Mouse (Mus musculus) induced T-regulatory cell, adult 2 months (primary cell): ENCODE data around the gene 1600012H06Rik.
"Not testable (repeated sequence)": the region's sequence is repeated elsewhere in the genome, so short reads cannot be mapped to it uniquely, and the experiment has no call there.

Experiments used
- DNase-seq: peaks from one replicate; pipeline ENCODE4 v3.0.0-alpha.2; 2012; ENCODE audit warnings: low read depth

The 1600012H06Rik gene

DNA sequence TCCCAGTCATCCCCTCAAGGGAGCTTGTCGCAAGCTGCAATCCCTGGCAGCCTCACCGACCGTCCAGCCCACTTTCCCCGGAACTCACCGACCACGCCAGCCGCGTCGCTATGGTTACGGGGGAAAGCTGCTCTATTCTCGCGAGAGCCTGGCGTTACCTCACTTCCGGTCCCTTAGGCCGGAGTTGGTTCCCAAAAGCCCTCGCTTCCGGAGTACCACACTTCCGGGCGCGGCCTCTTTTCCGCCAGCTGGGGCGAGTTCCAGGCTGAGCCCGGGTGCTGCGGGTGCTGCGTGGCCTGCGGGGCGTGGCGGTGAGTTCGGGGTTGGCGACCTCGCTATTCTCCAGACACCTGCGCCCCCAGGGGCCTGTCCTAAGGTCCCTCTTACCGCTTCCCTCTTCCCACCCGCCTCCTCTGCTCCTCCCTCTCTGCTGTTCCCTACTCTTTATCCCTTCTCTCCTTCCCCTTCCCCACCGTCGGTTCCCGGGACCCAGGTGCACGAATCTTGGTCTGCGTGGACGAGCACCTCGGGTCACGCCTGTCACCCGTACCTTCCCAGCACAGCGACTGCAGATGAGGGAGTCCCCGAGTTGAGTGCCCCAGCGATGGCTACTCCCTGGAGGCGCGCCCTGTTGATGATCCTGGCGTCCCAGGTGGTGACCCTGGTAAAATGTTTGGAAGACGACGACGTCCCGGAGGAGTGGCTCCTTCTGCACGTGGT, at the start of gene 1600012H06Rik, which contains the start of gene Wdr27:
TSS of gene 1600012H06Rik (plus strand) at position 176 of the 720 bp plus-strand sequence.
TSS of gene Wdr27 (minus strand) at position 150 of the 720 bp plus-strand sequence.
- DNase-seq, result peak; percentile 100

- peak; percentile 22 for DNase-seq
These were observed 47.9 kb upstream of the 1600012H06Rik start for GRCm38 (mm10) chr17:14895058-14895457.

- DNase-seq, result no peak
These were observed 44.0 kb upstream of the 1600012H06Rik start for GRCm38 (mm10) chr17:14898972-14899371.

DNA sequence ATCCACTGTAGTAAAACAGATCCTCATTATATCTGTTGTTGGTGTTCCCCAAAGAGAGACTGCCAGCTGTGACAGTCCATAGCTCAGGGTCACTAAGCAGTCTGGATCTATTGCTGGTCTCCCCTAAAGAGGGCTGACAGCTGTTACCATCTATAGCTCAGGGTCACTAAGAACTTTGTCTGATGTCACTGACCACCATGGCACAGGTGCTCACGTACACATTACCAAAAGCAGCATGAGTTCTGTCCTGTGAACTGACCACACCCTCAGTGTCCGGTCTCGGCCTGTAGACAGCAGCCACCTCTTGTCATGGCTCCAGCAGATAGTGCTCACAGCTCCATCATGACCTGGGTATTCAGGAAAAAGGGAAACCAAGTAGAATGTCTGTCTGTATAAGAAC, 39.8 kb upstream of the 1600012H06Rik start:
- no peak for DNase-seq

- DNase-seq, result no peak
These were observed 38.8 kb upstream of the 1600012H06Rik start for GRCm38 (mm10) chr17:14904206-14904605.

- DNase-seq, result peak; percentile 73
These were observed 38.2 kb upstream of the 1600012H06Rik start for GRCm38 (mm10) chr17:14904637-14905265.

- DNase-seq, result no peak
These were observed 36.4 kb upstream of the 1600012H06Rik start for GRCm38 (mm10) chr17:14906611-14907010.

DNA sequence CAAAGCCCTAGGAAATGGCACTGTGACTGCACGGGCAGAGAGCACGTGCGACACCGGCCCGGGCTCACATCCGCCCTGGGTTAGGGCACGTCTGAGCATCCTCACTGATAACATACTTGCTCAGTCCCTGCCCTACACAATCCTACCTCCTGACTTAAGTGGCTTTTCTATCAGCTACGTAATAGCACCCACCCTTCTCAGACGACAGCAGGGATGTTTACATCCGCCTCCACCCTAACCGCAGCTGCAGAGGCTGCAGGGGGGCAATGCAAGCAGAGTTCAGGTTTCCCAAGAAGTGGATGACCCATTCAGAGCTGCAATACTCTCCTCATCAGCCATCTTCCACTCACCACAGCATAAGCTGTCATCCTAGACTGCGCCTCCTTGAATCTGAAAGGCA, 35.8 kb upstream of the 1600012H06Rik start:
- peak; percentile 6 for DNase-seq

DNA sequence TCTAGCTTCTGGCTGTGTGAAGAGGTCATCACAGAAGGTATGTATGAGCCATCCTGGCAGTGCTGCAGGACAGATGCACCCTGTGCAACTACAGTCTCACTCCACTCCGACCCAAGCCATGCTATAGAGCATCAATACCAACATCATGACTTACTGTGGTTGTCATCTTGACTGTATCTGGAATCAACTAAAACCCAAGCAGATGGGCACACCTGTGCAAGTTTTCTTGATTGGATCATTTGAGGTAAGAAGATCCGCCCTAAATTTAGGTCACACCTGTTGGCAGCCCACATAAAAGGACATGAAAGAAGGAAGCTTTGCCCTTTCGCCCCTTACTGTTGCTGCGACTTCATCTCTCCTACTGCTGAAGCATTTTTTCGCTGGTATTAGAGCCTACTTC, 33.7 kb upstream of the 1600012H06Rik start:
- no peak for DNase-seq

DNA sequence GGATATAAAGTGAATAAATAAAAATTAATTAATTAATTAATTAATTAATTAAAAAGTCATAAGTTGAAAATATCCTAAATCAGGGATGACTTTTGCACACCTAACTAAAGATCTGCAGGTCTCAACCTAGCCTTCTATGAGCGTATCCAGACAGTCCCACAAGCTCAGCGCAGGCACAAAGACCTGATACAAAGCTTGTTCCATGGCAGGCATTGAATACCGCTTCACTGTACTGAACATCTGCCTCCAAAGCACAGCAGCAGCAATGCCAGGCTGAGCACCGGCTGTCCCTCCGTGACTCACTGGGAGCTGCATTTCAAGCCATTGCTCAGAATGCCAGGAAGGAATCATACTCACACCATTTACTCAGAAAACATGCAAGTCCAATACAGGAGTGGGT, 32.2 kb upstream of the 1600012H06Rik start:
- no peak for DNase-seq

DNA sequence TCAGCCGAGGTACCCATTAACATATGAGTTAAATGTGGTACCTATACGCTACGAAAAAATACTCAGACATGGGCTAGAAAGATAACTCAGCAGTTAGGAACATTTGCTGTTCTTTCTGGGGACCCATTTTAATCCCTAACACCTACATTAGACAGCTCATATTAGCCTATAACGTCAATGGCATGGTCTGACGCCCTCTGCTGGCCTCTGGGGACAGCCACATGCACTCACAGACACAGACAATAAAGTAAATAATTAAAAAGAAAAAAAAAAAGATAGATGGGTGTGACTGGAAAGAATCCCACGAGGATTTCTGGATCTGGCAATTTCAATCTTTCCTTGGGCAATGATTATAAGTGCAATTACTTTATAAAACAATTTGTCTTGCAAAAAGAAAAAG, 30.6 kb upstream of the 1600012H06Rik start:
- peak; percentile 26 for DNase-seq

DNA sequence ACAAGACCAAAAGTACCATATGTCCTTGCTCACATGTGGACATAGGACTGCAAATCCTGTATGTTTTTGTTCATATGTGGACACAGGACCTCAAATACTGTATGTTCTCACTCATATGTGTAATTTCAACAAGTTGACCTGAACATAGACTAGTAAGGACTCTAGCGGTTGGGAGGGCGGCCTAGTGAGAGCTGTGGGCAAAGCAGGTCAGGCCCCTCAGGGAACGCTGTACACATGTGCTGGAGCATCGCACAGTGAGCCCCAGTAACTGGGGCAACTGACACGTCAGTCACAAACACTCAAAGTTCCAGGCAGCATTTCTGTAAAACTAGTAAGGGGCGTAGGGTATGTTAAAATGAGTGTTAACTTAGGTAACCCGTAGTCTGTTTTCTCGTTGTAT, 30.0 kb upstream of the 1600012H06Rik start:
- DNase-seq, result no peak

- no peak for DNase-seq
These were observed 28.6 kb upstream of the 1600012H06Rik start for GRCm38 (mm10) chr17:14914401-14914800.

GRCm38 (mm10) chr17:14917866-14918265, 25.1 kb upstream of the 1600012H06Rik start:
- DNase-seq, result no peak

GRCm38 (mm10) chr17:14921582-14921981, 21.4 kb upstream of the 1600012H06Rik start:
- no peak for DNase-seq

DNA sequence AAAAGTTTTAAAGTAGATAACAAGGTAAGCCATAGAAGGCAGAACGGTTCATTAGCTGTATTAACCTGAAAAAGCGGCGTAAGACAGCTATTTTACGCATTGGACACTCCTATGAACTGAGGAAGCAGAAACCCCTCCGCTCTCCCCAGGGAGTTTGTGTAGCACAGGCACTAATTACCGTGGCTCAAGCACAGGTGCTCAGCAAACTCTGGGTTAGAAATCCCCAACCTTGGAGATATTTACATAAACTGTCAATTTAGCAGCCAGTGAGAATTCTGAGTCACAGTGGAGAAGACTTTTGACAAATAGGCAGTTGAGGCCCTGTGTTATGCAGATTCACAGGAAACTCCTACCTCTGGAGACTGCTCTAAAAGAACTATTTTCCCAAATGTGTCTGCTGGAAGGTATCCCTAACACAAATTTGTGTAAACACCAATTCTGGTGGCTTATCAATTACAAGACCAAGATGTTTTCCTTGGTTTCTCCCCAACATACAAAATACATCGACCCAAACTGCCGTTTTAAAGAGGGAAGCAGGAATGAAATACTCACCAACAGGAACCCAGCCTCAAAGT, 15.3 kb upstream of the 1600012H06Rik start:
- DNase-seq, result no peak

DNA sequence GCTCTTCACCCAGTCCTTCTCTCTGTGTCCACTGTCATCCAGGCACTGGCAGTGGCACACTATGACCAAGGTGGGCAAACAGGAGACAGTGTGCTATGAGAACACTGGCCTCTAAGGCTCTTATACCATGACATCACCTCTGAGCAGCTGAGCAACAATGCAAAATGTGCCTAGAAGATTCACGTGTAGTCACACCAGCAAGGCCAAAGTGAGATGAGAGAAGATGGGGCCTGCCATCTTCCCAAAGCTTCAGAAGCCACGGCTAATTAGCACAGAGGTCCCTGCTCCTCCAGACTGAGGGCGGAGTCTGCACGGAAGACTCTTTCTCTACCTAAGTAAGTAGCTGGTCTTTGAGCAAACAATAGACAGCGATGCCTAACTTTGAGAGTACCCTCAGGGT, 14.4 kb upstream of the 1600012H06Rik start:
- no peak for DNase-seq

GRCm38 (mm10) chr17:14930697-14931096, 12.3 kb upstream of the 1600012H06Rik start:
- no peak for DNase-seq

DNA sequence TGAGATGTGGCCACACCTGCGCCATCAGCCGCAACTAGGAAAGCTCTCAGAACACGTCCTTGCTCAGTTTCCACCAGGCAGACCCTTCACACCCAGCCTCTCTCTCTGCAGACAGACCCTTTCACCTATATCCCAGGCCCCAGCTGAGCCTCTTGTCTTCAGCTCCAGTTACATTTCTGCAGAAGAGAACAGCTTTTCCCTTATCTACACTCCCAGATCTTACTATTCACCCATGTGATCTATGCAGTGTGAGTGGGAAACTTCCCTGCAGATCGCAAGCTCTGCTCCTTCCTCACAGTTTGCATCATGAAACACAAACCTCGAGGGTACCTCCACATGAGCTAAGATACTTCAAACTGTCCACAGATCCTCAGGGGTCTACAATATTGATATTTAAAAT, 11.5 kb upstream of the 1600012H06Rik start:
- no peak for DNase-seq

- not testable (repeated sequence) for DNase-seq
These were observed 7.7 kb upstream of the 1600012H06Rik start for GRCm38 (mm10) chr17:14935280-14935679.

DNA sequence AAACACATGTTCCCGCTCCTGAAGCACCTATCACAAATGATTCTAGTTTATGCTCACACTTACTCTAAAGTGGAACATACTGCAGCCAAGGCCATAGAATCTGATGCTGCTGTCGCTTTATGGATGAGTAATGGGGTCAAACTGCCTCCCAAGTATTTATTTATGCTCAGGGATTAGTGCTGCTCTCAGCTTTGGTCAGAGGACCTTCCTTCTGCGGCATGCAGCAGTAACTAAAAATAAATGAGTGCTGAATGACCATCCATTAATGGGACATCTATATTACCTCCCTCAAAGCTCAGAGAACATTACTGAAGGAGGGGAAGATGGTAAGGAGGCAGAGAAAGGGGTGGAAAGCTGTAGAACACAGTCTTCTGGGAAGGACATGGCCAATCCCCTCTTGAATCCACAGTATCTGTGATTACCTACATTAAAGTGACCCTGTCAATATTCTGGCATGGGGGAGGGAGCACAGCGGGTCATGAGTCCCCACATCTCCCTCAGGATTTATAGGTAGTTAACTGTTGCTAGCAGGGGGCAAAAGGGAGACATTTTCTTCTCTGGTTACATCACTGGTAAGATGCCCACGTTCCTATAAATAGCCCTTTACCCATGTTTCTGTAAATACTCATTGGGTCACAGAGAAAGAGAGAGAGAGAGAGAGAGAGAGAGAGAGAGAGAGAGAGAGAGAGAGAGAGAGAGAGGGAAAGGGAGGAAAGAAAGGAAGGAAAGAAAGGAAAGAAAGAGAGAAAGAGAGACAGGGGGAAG, 7.0 kb upstream of the 1600012H06Rik start:
- DNase-seq, result no peak

DNA sequence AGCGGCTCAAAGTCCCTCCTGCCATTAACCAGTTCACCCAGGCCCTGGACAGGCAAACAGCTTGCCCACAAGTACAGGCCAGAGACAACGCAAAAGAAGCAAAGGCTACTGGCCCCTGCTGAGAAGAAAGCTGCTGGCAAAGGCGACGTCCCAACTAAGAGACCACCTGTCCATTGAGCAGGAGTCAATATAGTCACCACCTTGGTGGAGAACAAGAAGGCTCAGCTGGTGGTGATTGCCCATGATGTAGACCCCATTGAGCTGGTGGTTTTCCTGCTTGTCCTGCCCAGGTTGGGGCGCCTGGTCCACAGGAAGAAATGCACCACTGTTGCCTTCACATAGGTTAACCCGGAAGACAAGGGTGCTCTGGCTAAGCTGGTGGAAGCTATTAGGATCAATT, 803 bp upstream of the 1600012H06Rik start:
- DNase-seq, result not testable (repeated sequence)

DNA sequence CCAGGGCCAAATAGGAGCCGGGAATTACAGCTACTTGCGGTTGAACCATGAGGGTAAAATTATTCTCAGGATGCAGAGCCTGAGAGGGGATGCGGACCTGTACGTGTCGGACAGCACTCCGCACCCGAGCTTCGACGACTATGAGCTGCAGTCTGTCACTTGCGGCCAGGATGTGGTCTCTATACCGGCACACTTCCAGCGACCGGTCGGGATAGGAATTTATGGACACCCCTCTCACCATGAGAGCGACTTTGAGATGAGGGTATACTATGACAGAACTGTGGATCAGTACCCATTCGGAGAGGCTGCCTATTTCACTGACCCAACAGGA, 710 bp downstream of the 1600012H06Rik start:
- DNase-seq, result peak; percentile 40
